Mouse (Mus musculus): ENCODE results near the gene Gm26992. TPM values are rescaled to one million over a fixed set of nuclear protein-coding genes. Genes with fewer than 3 reads are reported as not detected.
"Not testable (repeated sequence)": the region's sequence is repeated elsewhere in the genome, so short reads cannot be mapped to it uniquely, and the experiment has no call there.

The Gm26992 gene
- total RNA-seq, 1 experiment: not detected

DNA sequence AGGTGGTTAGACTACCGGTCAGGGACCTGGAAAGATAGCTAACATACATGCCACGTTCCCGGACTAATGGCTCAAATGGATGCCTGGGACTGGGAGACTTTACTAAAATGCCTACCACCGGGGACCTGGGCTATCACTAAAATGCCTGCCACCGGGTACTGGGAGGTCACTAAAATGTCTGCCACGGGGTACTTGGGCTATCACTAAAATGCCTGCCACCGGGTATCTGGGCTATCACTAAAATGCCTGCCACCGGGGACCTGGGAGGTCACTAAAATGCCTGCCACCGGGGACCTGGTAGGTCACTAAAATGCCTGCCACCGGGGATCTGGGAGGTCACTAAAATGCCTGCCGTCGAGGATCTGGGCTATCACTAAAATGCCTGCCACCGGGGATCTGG is 26.6 kb downstream of the Gm26992 start:
- H3K36me3 ChIP-seq (ENCODE audit: control insufficient read depth, insufficient read depth, low read length, poor library complexity, severe bottlenecking); DNase-seq (ENCODE audit: low read depth, low spot score); H3K9me3 ChIP-seq (ENCODE audit: control insufficient read depth, insufficient read depth, low read depth, low read length); H3K4me1 ChIP-seq (ENCODE audit: control insufficient read depth in 2 of 2, insufficient read depth in 2 of 2, low read length in 2 of 2, poor library complexity in 1 of 2): not testable (repeated sequence)
- Histone ChIP-seq H3K27ac (ENCODE audit: insufficient read depth, low read depth, low read length, poor library complexity, severe bottlenecking) (peak overlapping the region; percentile 91), H3K4me3 (ENCODE audit: insufficient read depth in 1 of 2, low read depth in 1 of 2, low read length in 2 of 2, poor library complexity in 1 of 2, severe bottlenecking in 1 of 2) (peak overlapping the region; percentile 79 to 94), H3K9ac (ENCODE audit: insufficient read depth, low read depth, low read length, poor library complexity, severe bottlenecking) (peak overlapping the region; percentile 93)
- peak; percentile 73 for TF ChIP-seq ZC3H11A (IDR thresholded peaks at IDR 0.05; ENCODE audit: borderline replicate concordance, low read depth, low read length)
- in situ Hi-C loops (cut with MboI; ENCODE audit: low sequenced_read_pairs in 2 of 2, unreplicated experiment in 2 of 2): loop anchor here in 1 of 2 experiments (10.0 kb wide), 1 partner anchor 184 kb away; no protein-coding TSS in a partner anchor

DNA sequence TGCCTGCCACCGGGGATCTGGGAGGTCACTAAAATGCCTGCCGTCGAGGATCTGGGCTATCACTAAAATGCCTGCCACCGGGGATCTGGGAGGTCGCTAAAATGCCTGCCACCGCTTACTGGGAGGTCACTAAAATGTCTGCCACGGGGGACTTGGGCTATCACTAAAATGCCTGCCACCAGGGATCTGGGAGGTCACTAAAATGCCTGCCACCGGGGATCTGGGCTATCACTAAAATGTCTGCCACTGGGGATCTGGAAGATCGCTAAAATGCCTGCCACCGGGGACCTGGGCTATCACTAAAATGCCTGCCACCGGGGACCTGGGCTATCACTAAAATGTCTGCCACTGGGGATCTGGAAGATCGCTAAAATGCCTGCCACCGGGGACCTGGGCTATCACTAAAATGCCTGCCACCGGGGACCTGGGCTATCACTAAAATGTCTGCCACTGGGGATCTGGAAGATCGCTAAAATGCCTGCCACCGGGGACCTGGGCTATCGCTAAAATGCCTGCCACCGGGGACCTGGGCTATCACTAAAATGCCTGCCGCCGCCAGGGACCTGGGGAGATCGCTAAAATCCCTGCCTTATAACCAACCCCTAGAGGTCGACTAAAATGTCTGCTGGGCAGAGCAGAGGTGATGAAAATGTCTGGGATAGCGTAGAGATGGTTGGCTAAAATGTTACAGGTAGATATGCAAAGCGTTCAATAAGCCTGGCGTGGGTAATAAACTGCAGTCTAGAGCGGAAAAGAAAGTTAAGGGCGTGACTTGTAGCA is 27.3 kb downstream of the Gm26992 start:
- Histone ChIP-seq H3K9ac (ENCODE audit: insufficient read depth, low read depth, low read length, poor library complexity, severe bottlenecking) (peak overlapping the region; percentile 85), H3K4me3 (ENCODE audit: insufficient read depth in 1 of 2, low read depth in 1 of 2, low read length in 2 of 2, poor library complexity in 1 of 2, severe bottlenecking in 1 of 2) (peak overlapping the region; percentile 74 to 83), H3K27ac (ENCODE audit: insufficient read depth, low read depth, low read length, poor library complexity, severe bottlenecking) (peak overlapping the region; percentile 81)
- not testable (repeated sequence) for H3K4me1 ChIP-seq (ENCODE audit: control insufficient read depth in 2 of 2, insufficient read depth in 2 of 2, low read length in 2 of 2, poor library complexity in 1 of 2); H3K9me3 ChIP-seq (ENCODE audit: control insufficient read depth, insufficient read depth, low read depth, low read length); H3K36me3 ChIP-seq (ENCODE audit: control insufficient read depth, insufficient read depth, low read length, poor library complexity, severe bottlenecking); DNase-seq (ENCODE audit: low read depth, low spot score)
- TF ChIP-seq ZC3H11A (IDR thresholded peaks at IDR 0.05; ENCODE audit: borderline replicate concordance, low read depth, low read length): peak; percentile 95
- in situ Hi-C loops (cut with MboI; ENCODE audit: low sequenced_read_pairs in 2 of 2, unreplicated experiment in 2 of 2): loop anchor here in 1 of 2 experiments (10.0 kb wide), 1 partner anchor 184 kb away; no protein-coding TSS in a partner anchor

DNA sequence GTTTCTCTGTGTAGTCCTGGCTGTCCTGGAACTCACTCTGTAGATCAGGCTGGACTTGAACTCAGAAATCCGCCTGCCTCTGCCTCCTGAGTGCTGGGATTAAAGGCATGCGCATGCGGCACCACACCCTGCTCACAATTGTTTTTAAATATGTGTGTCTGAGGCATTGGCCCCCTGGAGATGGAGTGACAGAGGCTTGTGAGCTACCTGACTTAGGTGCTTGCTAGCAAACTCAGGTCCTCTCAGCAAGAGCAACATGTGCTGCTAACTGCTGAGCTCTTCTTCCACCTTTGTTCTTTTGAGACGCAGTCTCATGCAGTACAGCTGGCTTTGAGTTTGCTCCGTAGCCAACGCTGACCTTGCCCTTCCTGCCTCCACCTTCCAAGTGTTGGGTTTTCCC is 31.0 kb downstream of the Gm26992 start:
- no peak for TF ChIP-seq CHD2 (IDR thresholded peaks at IDR 0.05; ENCODE audit: low read depth, low read length)
- no peak for TF ChIP-seq HCFC1 (IDR thresholded peaks at IDR 0.05; ENCODE audit: borderline replicate concordance, insufficient read depth, low read length)
- no peak for TF ChIP-seq MAFK (IDR thresholded peaks at IDR 0.05; ENCODE audit: insufficient read depth, low read depth, low read length)
- TF ChIP-seq ZNF384 (IDR thresholded peaks at IDR 0.05; ENCODE audit: low read depth, low read length): no peak
- TF ChIP-seq ZC3H11A (IDR thresholded peaks at IDR 0.05; ENCODE audit: borderline replicate concordance, low read depth, low read length): no peak
- H3K36me3 ChIP-seq (ENCODE audit: control insufficient read depth, insufficient read depth, low read length, poor library complexity, severe bottlenecking): peaks cover 9% of the 10 kb centered on the region
- no peaks in the 10 kb centered on the region for H3K9me3 ChIP-seq (ENCODE audit: control insufficient read depth, insufficient read depth, low read depth, low read length)
- H3K4me3 ChIP-seq (ENCODE audit: insufficient read depth in 1 of 2, low read depth in 1 of 2, low read length in 2 of 2, poor library complexity in 1 of 2, severe bottlenecking in 1 of 2): peak overlapping the region; percentile 21 to 38; a peak in 2 of 4 replicates
- peak overlapping the region; percentile 67 for H3K27ac ChIP-seq (ENCODE audit: insufficient read depth, low read depth, low read length, poor library complexity, severe bottlenecking)
- DNase-seq (ENCODE audit: low read depth, low spot score): no peak
- in situ Hi-C loops (cut with MboI; ENCODE audit: low sequenced_read_pairs in 2 of 2, unreplicated experiment in 2 of 2): no loop called here
- no peak overlapping the region; the same call in 1 of the 2 replicates for H3K9ac ChIP-seq (ENCODE audit: insufficient read depth, low read depth, low read length, poor library complexity, severe bottlenecking)
- H3K4me1 ChIP-seq (ENCODE audit: control insufficient read depth in 2 of 2, insufficient read depth in 2 of 2, low read length in 2 of 2, poor library complexity in 1 of 2): 0 out of 4 replicates have a peak, but pooled peaks cover 0 to 2% of the 10 kb centered on the region in 2 experiments

DNA sequence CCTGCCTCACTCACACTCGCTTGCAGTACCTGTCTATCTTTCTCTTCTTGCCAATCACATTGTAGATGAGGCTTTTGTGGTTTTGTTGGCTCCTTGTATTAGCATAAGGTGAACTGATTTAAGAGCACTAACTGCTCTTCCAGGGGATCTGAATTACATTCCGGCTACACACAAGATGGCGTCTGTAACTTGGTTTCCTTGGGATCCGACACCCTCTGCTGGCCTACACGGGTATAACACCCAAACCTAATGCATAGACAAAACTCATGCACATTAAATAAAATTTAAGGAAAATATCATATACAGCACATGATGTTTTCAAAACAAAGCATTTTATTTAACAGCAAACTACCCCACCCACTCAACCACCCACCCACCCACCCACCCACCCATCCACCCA is 38.2 kb downstream of the Gm26992 start:
- no peak for DNase-seq (ENCODE audit: low read depth, low spot score)
- in situ Hi-C loops (cut with MboI; ENCODE audit: low sequenced_read_pairs in 2 of 2, unreplicated experiment in 2 of 2): no loop called here

More for the DNA sequence above, 38.2 kb downstream of the Gm26992 start:
- TF ChIP-seq HCFC1 (IDR thresholded peaks at IDR 0.05; ENCODE audit: borderline replicate concordance, insufficient read depth, low read length): no peak
- TF ChIP-seq ZNF384 (IDR thresholded peaks at IDR 0.05; ENCODE audit: low read depth, low read length): no peak
- TF ChIP-seq CHD2 (IDR thresholded peaks at IDR 0.05; ENCODE audit: low read depth, low read length): no peak
- TF ChIP-seq MAFK (IDR thresholded peaks at IDR 0.05; ENCODE audit: insufficient read depth, low read depth, low read length): no peak
- TF ChIP-seq ZC3H11A (IDR thresholded peaks at IDR 0.05; ENCODE audit: borderline replicate concordance, low read depth, low read length): no peak
- no peak overlapping the region for H3K27ac ChIP-seq (ENCODE audit: insufficient read depth, low read depth, low read length, poor library complexity, severe bottlenecking)
- no peaks in the 10 kb centered on the region for H3K9me3 ChIP-seq (ENCODE audit: control insufficient read depth, insufficient read depth, low read depth, low read length)
- H3K4me1 ChIP-seq (ENCODE audit: control insufficient read depth in 2 of 2, insufficient read depth in 2 of 2, low read length in 2 of 2, poor library complexity in 1 of 2): peaks cover 0 to 2% of the 10 kb centered on the region in 2 experiments; a peak in 2 of 4 replicates
- peak overlapping the region in 1 of 2 experiments; percentile 7; a peak in 2 of 4 replicates for H3K4me3 ChIP-seq (ENCODE audit: insufficient read depth in 1 of 2, low read depth in 1 of 2, low read length in 2 of 2, poor library complexity in 1 of 2, severe bottlenecking in 1 of 2)
- H3K36me3 ChIP-seq (ENCODE audit: control insufficient read depth, insufficient read depth, low read length, poor library complexity, severe bottlenecking): peaks cover 13% of the 10 kb centered on the region
- no peak overlapping the region; the same call in 1 of the 2 replicates for H3K9ac ChIP-seq (ENCODE audit: insufficient read depth, low read depth, low read length, poor library complexity, severe bottlenecking)

All from ES-E14 (cell line).